Mouse (Mus musculus): ENCODE measurements around the gene Apba2. TPM values are rescaled to one million over a fixed set of nuclear protein-coding genes. Genes with fewer than 3 reads are reported as not detected.

The Apba2 gene
- polyA plus RNA-seq, 1 experiment from 2014 or later, result 6.8 TPM

GRCm38 (mm10) chr7:64533374-64533773 is 31.9 kb downstream of the Apba2 start:
- WGBS, result 83% methylated on average over 6 of the region's 6 CpGs
- Histone ChIP-seq H3K36me3 (no peaks in the 10 kb centered on the region), H3K4me1 (replicated peaks) (no peaks in the 10 kb centered on the region), H3K9me3 (peaks cover 6% of the 10 kb centered on the region; the same call in 1 of the 2 replicates), H3K9ac (replicated peaks) (no peak overlapping the region), H3K27me3 (no peaks in the 10 kb centered on the region), H3K27ac (no peak overlapping the region), H3K4me2 (no peak overlapping the region), H3K4me3 (replicated peaks) (no peak overlapping the region)
- no peak for ATAC-seq (ENCODE audit: insufficient number of reproducible peaks, insufficient read depth, low FRiP score, low TSS enrichment, low read depth)

- no peak overlapping the region for H3K4me2 ChIP-seq
- H3K27me3 ChIP-seq, result no peaks in the 10 kb centered on the region
- H3K4me3 ChIP-seq (replicated peaks), result no peak overlapping the region
- no peak overlapping the region for H3K9ac ChIP-seq (replicated peaks)
- H3K4me1 ChIP-seq (replicated peaks), result no peaks in the 10 kb centered on the region
- no peaks in the 10 kb centered on the region for H3K9me3 ChIP-seq
- no peak for ATAC-seq (ENCODE audit: insufficient number of reproducible peaks, insufficient read depth, low FRiP score, low TSS enrichment, low read depth)
- no peaks in the 10 kb centered on the region for H3K36me3 ChIP-seq
- H3K27ac ChIP-seq, result no peak overlapping the region
- WGBS, result 83% methylated on average over 2 of the region's 2 CpGs
These were observed 33.8 kb downstream of the Apba2 start for GRCm38 (mm10) chr7:64535269-64535668.

GRCm38 (mm10) chr7:64539450-64540148 is 38.1 kb downstream of the Apba2 start:
- no peak overlapping the region for H3K4me3 ChIP-seq (replicated peaks)
- no peak overlapping the region for H3K4me2 ChIP-seq
- no peak for ATAC-seq (ENCODE audit: insufficient number of reproducible peaks, insufficient read depth, low FRiP score, low TSS enrichment, low read depth)
- no peaks in the 10 kb centered on the region for H3K27me3 ChIP-seq
- H3K27ac ChIP-seq, result no peak overlapping the region
- 63% methylated on average over 10 of the region's 10 CpGs for WGBS
- no peak overlapping the region for H3K9ac ChIP-seq (replicated peaks)
- no peaks in the 10 kb centered on the region for H3K36me3 ChIP-seq
- no peaks in the 10 kb centered on the region for H3K9me3 ChIP-seq
- no peaks in the 10 kb centered on the region for H3K4me1 ChIP-seq (replicated peaks)

GRCm38 (mm10) chr7:64546801-64547200 is 45.3 kb downstream of the Apba2 start:
- ATAC-seq (ENCODE audit: insufficient number of reproducible peaks, insufficient read depth, low FRiP score, low TSS enrichment, low read depth), result no peak
- H3K27me3 ChIP-seq, result no peaks in the 10 kb centered on the region
- H3K27ac ChIP-seq, result no peak overlapping the region
- H3K9me3 ChIP-seq, result no peaks in the 10 kb centered on the region
- 80% methylated on average over 8 of the region's 8 CpGs for WGBS
- H3K9ac ChIP-seq (replicated peaks), result no peak overlapping the region
- H3K4me1 ChIP-seq (replicated peaks), result no peaks in the 10 kb centered on the region
- no peak overlapping the region for H3K4me3 ChIP-seq (replicated peaks)
- no peaks in the 10 kb centered on the region for H3K36me3 ChIP-seq
- H3K4me2 ChIP-seq, result no peak overlapping the region

- no peaks in the 10 kb centered on the region for H3K27me3 ChIP-seq
- H3K4me3 ChIP-seq (replicated peaks), result no peak overlapping the region
- H3K9me3 ChIP-seq, result no peaks in the 10 kb centered on the region
- H3K9ac ChIP-seq (replicated peaks), result no peak overlapping the region
- H3K36me3 ChIP-seq, result no peaks in the 10 kb centered on the region
- no peak overlapping the region for H3K4me2 ChIP-seq
- H3K4me1 ChIP-seq (replicated peaks), result no peaks in the 10 kb centered on the region
- no peak for ATAC-seq (ENCODE audit: insufficient number of reproducible peaks, insufficient read depth, low FRiP score, low TSS enrichment, low read depth)
- no peak overlapping the region for H3K27ac ChIP-seq
- 58% methylated on average over 1 of the region's 1 CpGs for WGBS
These were observed 49.4 kb downstream of the Apba2 start for GRCm38 (mm10) chr7:64550856-64551255.

- Histone ChIP-seq H3K9me3 (no peaks in the 10 kb centered on the region), H3K27ac (no peak overlapping the region), H3K4me3 (replicated peaks) (no peak overlapping the region), H3K36me3 (no peaks in the 10 kb centered on the region), H3K4me1 (replicated peaks) (no peaks in the 10 kb centered on the region), H3K4me2 (no peak overlapping the region), H3K27me3 (no peaks in the 10 kb centered on the region), H3K9ac (replicated peaks) (no peak overlapping the region)
- no peak for ATAC-seq (ENCODE audit: insufficient number of reproducible peaks, insufficient read depth, low FRiP score, low TSS enrichment, low read depth)
- WGBS, result 83% methylated on average over 13 of the region's 16 CpGs
These were observed 51.2 kb downstream of the Apba2 start for GRCm38 (mm10) chr7:64552523-64553190.

GRCm38 (mm10) chr7:64561711-64562498 is 60.4 kb downstream of the Apba2 start:
- no peak overlapping the region for H3K4me3 ChIP-seq (replicated peaks)
- no peaks in the 10 kb centered on the region for H3K36me3 ChIP-seq
- H3K27ac ChIP-seq, result no peak overlapping the region
- WGBS, result 70% methylated on average over 9 of the region's 9 CpGs
- no peaks in the 10 kb centered on the region for H3K9me3 ChIP-seq
- H3K27me3 ChIP-seq, result no peaks in the 10 kb centered on the region
- no peak overlapping the region for H3K4me2 ChIP-seq
- no peaks in the 10 kb centered on the region for H3K4me1 ChIP-seq (replicated peaks)
- no peak overlapping the region for H3K9ac ChIP-seq (replicated peaks)
- no peak for ATAC-seq (ENCODE audit: insufficient number of reproducible peaks, insufficient read depth, low FRiP score, low TSS enrichment, low read depth)

- WGBS, result 79% methylated on average over 7 of the region's 7 CpGs
- no peak for ATAC-seq (ENCODE audit: insufficient number of reproducible peaks, insufficient read depth, low FRiP score, low TSS enrichment, low read depth)
- Histone ChIP-seq H3K36me3 (no peaks in the 10 kb centered on the region), H3K4me2 (no peak overlapping the region), H3K9ac (replicated peaks) (no peak overlapping the region), H3K9me3 (no peaks in the 10 kb centered on the region), H3K4me3 (replicated peaks) (no peak overlapping the region), H3K27me3 (no peaks in the 10 kb centered on the region), H3K27ac (no peak overlapping the region), H3K4me1 (replicated peaks) (no peaks in the 10 kb centered on the region)
These were observed 63.5 kb downstream of the Apba2 start for GRCm38 (mm10) chr7:64564891-64565571.

- 85% methylated on average over 10 of the region's 10 CpGs for WGBS
- ATAC-seq (ENCODE audit: insufficient number of reproducible peaks, insufficient read depth, low FRiP score, low TSS enrichment, low read depth), result no peak
- no peaks in the 10 kb centered on the region for H3K36me3 ChIP-seq
- no peak overlapping the region for H3K9ac ChIP-seq (replicated peaks)
- no peak overlapping the region for H3K27ac ChIP-seq
- H3K4me2 ChIP-seq, result no peak overlapping the region
- H3K4me3 ChIP-seq (replicated peaks), result no peak overlapping the region
- no peaks in the 10 kb centered on the region for H3K9me3 ChIP-seq
- no peaks in the 10 kb centered on the region for H3K4me1 ChIP-seq (replicated peaks)
- H3K27me3 ChIP-seq, result no peaks in the 10 kb centered on the region
These were observed 65.1 kb downstream of the Apba2 start for GRCm38 (mm10) chr7:64566371-64567243.

GRCm38 (mm10) chr7:64568722-64569121 is 67.2 kb downstream of the Apba2 start:
- Histone ChIP-seq H3K4me2 (no peak overlapping the region), H3K27me3 (no peaks in the 10 kb centered on the region), H3K4me1 (replicated peaks) (no peaks in the 10 kb centered on the region), H3K9ac (replicated peaks) (no peak overlapping the region), H3K27ac (no peak overlapping the region), H3K36me3 (no peaks in the 10 kb centered on the region), H3K4me3 (replicated peaks) (no peak overlapping the region), H3K9me3 (no peaks in the 10 kb centered on the region)
- ATAC-seq (ENCODE audit: insufficient number of reproducible peaks, insufficient read depth, low FRiP score, low TSS enrichment, low read depth), result no peak
- 58% methylated on average over 4 of the region's 4 CpGs for WGBS
